Mouse (Mus musculus) gastrocnemius, postnatal 4 days (tissue): Measurements from ENCODE around the gene Cdc42. TPM values are rescaled to one million over a fixed set of nuclear protein-coding genes. Genes with fewer than 3 reads are reported as not detected.
A peak's percentile ranks its signal among the peaks of the same experiment; 100 is the strongest.

Experiments
- DNase-seq, 2 experiments: peaks; one replicate each; pipeline ENCODE4 v3.0.0; 2021 to 2022; ENCODE audit warnings: low spot score in 2 of 2, mixed read lengths in 2 of 2
- total RNA-seq, 2 experiments: library from RNA; stranded (reverse); gene quantifications; 2 replicates each; pipeline ENCODE4 v1.2.3; 2021

Cdc42 gene
- total RNA-seq, 2 experiments from 2014 or later: 298 to 314 TPM

- DNase-seq: no peak
These were observed 41.3 kb downstream of the Cdc42 start for GRCm38 (mm10) chr4:137316027-137316770.

DNA sequence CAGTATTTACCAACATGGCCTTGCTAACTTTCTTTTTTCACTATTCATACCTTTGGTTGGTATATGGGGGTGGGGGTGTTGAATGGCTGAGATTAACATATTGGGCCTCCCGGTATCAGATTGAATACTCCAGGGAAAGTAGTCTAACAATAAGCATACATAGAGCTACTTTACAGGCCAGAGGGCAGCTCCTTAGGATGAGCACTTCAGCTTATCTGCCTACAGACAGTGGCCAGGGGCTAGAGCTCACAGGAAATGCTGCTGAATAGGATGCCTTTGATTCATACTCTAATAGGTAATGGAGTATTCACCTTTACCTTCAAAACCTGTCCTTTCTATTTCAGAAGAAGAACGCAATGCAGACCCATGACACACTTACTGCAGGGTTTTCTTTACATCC lies 42.5 kb downstream of the Cdc42 start:
- DNase-seq: no peak

- DNase-seq: no peak
These were observed 43.0 kb downstream of the Cdc42 start for GRCm38 (mm10) chr4:137314561-137314960.

- no peak for DNase-seq
These were observed 44.0 kb downstream of the Cdc42 start for GRCm38 (mm10) chr4:137313511-137313910.

DNA sequence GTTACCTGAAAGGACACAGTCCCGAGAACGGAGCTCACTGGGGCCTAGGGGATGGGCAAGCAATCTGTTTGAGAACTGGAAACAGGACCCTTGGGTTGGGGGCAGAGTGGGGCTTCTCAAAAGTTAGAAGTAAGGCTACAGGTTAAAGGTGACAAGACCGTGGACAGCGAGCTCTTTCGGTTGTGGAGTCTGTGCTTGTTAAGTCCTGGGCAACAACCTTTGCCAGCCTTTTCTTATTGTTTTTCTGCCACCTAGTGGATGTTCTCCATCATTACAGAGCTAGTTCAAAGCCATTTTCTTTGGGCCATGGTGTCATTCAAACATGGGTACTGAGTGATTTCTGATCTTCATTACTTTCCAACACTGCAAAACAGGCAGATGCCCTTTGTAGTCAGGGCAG lies 49.1 kb downstream of the Cdc42 start:
- DNase-seq: peak in 1 of 2 experiments; percentile 15

DNA sequence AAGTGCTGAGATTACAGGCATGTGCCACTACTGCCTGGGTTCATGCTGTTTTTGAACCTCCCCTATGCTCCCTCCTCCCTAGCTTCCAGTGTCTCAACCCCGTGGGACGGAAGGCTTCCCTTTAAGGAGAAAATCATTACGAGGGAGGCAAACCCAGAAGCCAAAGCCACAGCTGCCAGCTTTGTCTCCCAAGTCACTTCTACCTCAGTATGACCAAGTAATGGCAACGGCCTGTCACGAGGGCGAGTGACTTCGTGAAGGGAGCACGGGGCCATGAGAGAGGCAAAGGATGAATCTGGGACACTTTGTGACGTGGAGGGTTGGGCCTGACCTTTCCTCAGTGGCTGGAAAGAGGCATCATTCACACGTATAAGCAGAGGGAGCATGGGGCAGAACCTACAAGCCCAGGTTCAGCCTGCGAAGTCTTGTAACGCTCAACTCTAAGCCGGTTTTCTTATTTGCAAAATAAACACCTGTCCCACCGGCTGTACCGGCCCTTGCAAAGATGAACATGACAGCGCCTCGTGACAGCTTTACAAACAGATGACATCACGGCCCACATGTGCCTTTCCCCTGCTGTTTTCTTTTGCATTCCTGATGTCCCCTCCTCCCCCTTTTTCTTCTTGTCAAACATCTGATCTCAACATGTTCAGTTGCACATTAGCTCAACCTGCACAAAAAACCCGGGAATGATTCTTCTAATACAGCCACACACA lies 50.4 kb downstream of the Cdc42 start:
- peak in 1 of 2 experiments; percentile 11 for DNase-seq

DNA sequence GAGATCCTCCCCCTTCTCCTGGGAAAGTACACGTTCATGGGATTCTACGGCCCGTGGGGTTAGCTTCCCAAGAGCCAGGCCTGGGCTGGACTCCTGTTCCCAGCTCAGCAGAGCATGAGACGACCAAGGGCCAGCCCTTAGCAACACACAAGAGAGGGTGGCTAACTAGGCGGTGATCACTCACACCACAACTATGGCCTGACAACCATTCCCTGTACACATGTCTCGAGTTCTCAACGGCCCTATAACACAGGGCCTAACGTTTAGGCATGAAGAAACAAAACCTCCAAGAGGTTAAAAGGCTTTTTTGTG lies 51.0 kb downstream of the Cdc42 start:
- DNase-seq: peak in 1 of 2 experiments; percentile 14

- DNase-seq: peak in 1 of 2 experiments; percentile 14
These were observed 51.5 kb downstream of the Cdc42 start for GRCm38 (mm10) chr4:137305831-137306576.

GRCm38 (mm10) chr4:137305066-137305465 lies 52.5 kb downstream of the Cdc42 start:
- DNase-seq: no peak

DNA sequence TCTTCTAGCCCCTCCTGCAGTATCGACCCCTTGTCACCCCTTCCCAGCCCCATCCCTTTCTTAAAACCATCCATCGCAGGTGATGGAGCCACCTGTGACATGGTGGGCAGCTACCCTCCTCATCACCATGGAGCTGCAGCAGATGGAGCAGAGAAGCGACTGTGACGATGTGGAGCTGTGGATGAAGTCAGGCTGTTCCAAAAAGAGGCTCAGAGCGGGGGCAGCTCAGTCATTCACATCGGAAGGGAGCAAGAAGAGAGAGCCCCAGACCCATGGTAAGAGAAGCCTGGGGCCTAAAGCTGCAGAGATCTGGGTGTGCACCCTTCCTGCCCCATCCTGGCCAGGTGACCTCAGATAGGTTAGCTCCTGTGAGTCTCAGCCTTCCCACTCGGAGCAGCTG lies 53.4 kb downstream of the Cdc42 start:
- no peak for DNase-seq

- no peak for DNase-seq
These were observed 55.9 kb downstream of the Cdc42 start for GRCm38 (mm10) chr4:137301635-137302034.

DNA sequence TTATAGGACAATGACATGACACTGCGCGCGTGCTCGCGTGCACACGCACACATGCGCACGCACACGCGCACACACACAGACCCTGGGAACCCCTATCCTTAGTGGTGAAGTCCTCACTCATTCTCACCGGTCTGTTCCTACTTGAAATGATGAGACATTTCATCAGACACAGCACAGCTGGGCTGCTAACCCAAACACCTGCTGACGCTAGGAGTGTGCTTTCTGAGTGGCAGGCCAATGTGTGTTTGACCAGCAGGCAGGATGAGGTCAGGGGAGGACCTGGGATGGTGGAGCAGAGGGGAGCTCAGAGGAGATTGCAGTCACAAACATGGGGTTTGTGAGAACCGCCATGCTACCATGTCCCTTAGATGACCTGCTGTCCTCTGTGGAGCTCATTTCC lies 57.3 kb downstream of the Cdc42 start:
- DNase-seq: no peak

GRCm38 (mm10) chr4:137298406-137298805 lies 59.1 kb downstream of the Cdc42 start:
- DNase-seq: no peak

DNA sequence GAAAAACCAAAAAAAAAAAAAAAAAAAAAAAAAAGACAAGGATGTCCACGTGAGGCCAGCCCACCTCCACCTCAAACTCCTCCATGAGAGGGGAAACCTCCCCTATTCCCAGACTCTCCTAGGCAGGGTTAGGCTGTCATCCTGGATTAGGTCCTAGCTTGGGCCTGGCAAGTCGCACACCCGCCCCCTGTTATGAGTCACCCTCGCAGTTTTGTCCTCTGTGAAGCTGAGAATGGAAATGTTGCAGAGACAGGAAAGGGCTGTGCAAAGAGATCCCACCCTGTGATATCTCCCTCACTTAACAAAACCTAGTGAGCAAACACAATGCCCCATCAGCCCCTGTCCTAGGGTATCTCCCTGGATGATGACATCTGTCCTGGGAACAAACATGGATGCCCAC lies 59.9 kb downstream of the Cdc42 start:
- no peak for DNase-seq

GRCm38 (mm10) chr4:137294951-137295350 lies 62.6 kb downstream of the Cdc42 start:
- DNase-seq: no peak

DNA sequence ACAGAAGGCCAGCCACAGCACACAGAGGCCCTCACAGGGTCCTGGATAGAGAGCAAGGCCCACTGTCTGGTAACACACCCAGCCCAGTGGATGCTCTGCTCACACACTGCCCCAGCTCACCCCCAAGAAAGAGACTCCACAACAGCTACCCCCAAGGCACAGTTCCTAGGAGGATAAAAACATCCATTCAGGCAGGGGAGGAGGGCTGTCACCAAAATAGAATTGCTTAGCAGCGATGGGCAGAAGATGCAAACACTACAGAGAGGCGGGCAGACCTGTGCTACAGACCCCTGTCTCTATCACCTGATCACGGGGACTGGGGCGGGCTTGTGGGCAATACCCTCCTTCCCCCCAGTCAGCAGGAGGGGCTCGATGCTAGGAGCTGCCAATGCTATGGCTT lies 63.0 kb downstream of the Cdc42 start:
- no peak for DNase-seq

DNA sequence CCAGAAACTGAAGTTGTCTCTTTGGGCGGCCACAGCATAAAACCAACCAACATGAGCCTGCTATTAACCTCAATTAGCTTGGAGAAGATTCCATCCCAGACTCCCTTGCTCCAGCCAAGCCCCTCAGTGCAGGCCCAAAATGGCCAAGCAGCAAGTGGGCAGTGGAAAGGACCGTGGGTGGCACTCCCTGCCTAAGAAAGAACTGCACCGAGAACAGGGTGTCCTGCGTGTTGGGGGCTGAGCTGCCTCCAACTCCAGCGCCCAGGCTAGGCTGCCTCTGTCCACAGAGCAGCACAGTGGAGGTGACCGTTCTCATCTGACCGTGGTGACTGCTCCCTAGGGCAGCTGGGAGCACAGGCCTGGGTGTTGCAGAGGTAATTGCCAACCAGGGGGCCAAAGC lies 63.5 kb downstream of the Cdc42 start:
- no peak for DNase-seq

GRCm38 (mm10) chr4:137292625-137293024 lies 64.9 kb downstream of the Cdc42 start:
- no peak for DNase-seq

DNA sequence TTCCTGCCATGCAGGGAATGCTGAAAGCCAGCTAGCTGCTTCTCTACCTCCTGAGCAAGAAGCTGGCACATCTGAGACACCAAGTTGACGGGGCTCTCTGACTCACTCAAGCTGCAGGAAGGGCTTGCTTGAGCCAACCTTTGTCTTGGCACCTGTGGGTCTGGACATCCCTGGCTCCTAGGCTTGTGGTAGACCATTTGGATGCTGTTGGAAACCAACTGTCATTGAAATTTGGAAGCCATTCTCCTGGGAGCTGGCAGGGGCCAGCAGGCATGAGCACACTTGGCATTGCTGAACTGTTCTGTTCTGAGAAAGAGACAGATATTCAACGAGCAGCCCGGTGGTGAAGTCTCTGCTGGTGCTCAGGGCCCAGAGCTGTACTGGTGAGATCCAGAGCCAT lies 67.3 kb downstream of the Cdc42 start:
- DNase-seq: no peak

- no peak for DNase-seq
These were observed 67.8 kb downstream of the Cdc42 start for GRCm38 (mm10) chr4:137289701-137290100.

- DNase-seq: peak; percentile 61 to 65
These were observed 69.7 kb downstream of the Cdc42 start for GRCm38 (mm10) chr4:137287818-137288217.

DNA sequence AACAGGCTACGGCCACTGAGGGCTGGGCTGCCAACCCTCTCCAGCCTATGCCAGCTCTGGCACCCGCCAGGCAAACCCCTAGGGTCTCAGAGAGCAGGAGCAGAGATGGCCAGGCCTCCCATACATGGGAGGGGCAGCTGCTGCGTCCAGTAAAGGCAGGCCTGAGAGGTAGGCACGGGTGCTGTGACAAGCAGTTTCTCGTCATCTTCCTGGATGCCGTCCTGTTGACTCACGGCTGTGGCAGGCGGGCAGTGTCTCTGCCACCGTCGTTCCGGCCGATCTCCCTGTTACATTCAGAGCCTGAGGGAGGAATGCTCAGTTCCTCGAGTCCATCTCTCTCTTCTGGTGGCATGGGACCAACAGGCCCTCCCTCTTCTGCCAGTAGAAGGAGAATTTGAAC lies 70.3 kb downstream of the Cdc42 start:
- no peak for DNase-seq
